Mouse (Mus musculus): ENCODE results near the gene Meis1. TPM values are rescaled to one million over a fixed set of nuclear protein-coding genes. Genes with fewer than 3 reads are reported as not detected.

Gene Meis1
- polyA plus RNA-seq, 1 experiment from 2014 or later = 2.8 TPM

- Histone ChIP-seq H3K4me3 (ENCODE audit: inconsistent target) (no peak overlapping the region), H3K27ac (no peak overlapping the region), H3K79me2 (ENCODE audit: inconsistent target) (no peaks in the 10 kb centered on the region), H3K36me3 (ENCODE audit: inconsistent target) (no peaks in the 10 kb centered on the region)
- 85% methylated on average over 5 of the region's 5 CpGs for WGBS (ENCODE audit: missing documents)
Observed at GRCm38 (mm10) chr11:18880806-18881205, 138.0 kb downstream of the Meis1 start.

DNA sequence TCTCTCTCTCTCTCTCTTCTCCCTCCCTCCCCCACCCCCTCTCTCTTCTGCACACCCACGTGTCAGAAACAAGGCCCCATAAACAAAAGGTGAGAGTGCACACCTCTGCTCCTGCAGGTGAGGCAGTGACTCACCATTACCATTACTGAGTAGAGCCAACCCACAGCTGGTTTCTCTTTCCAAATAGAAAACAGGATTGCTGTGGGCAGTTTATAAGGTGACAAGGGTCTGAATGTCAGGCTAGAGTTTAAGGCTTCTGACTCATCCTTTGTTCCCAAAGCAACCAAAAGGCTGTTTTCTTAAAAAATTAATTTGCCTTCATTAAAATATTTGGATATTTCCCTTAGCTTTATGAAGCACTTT lies 139.3 kb downstream of the Meis1 start:
- no peak overlapping the region for H3K4me3 ChIP-seq (ENCODE audit: inconsistent target)
- no CpG with 5 or more reads among the region's 1 CpGs for WGBS (ENCODE audit: missing documents)
- H3K79me2 ChIP-seq (ENCODE audit: inconsistent target) = no peaks in the 10 kb centered on the region
- H3K27ac ChIP-seq = no peak overlapping the region
- no peaks in the 10 kb centered on the region for H3K36me3 ChIP-seq (ENCODE audit: inconsistent target)

DNA sequence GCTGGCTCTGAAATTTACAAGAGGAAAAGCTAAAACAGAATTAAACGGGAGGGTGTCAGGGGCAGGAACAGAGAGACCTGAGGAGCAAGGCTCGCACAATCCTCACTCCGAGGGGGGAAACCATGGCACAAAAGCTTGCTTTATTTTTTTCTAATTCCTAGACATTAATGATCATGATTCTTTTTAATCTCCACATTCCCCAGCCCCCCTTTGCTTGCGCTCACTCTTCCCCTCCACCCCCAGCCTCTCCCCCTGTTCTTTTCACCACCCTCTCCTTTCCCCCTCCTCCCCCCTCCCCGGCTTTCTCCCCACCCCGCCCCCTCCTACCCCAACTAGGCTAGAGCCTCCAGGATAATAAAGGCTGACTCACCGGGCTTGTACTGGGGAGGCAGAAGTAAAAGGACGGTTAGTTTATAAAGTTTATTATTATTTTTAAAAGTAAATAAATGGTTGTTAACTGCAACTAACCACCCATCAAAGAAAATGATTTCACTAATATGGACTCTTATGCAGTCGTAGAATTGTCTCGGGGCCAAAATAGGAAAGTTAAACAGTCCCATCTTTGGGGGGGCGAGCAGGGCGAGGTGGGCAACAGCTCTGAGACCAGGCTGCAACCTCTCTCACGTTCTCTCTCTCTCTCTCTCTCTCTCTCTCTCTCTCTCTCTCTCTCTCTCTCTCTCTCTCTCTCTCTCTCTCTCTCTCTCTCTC lies 139.9 kb downstream of the Meis1 start:
- H3K27ac ChIP-seq = no peak overlapping the region
- H3K4me3 ChIP-seq (ENCODE audit: inconsistent target) = no peak overlapping the region
- H3K79me2 ChIP-seq (ENCODE audit: inconsistent target) = no peaks in the 10 kb centered on the region
- H3K36me3 ChIP-seq (ENCODE audit: inconsistent target) = no peaks in the 10 kb centered on the region
- WGBS (ENCODE audit: missing documents) = 13% methylated on average over 7 of the region's 13 CpGs

- Histone ChIP-seq H3K36me3 (ENCODE audit: inconsistent target) (no peaks in the 10 kb centered on the region), H3K4me3 (ENCODE audit: inconsistent target) (peak overlapping the region; percentile 20; the same call in 1 of the 2 replicates), H3K27ac (no peak overlapping the region), H3K79me2 (ENCODE audit: inconsistent target) (no peaks in the 10 kb centered on the region)
- WGBS (ENCODE audit: missing documents) = under 1% methylated on average over 18 of the region's 18 CpGs
Observed at GRCm38 (mm10) chr11:18878016-18878415, 140.8 kb downstream of the Meis1 start.

- WGBS (ENCODE audit: missing documents) = 1% methylated on average over 22 of the region's 27 CpGs
- Histone ChIP-seq H3K79me2 (ENCODE audit: inconsistent target) (no peaks in the 10 kb centered on the region), H3K4me3 (ENCODE audit: inconsistent target) (peak overlapping the region; percentile 20; the same call in 1 of the 2 replicates), H3K27ac (no peak overlapping the region), H3K36me3 (ENCODE audit: inconsistent target) (no peaks in the 10 kb centered on the region)
Observed at GRCm38 (mm10) chr11:18877626-18878011, 141.2 kb downstream of the Meis1 start.

GRCm38 (mm10) chr11:18876886-18877625 lies 141.7 kb downstream of the Meis1 start:
- Histone ChIP-seq H3K27ac (no peak overlapping the region), H3K79me2 (ENCODE audit: inconsistent target) (no peaks in the 10 kb centered on the region), H3K4me3 (ENCODE audit: inconsistent target) (peak overlapping the region; percentile 20; the same call in 1 of the 2 replicates), H3K36me3 (ENCODE audit: inconsistent target) (no peaks in the 10 kb centered on the region)
- WGBS (ENCODE audit: missing documents) = 2% methylated on average over 31 of the region's 40 CpGs

GRCm38 (mm10) chr11:18875911-18876885 lies 142.6 kb downstream of the Meis1 start:
- Histone ChIP-seq H3K79me2 (ENCODE audit: inconsistent target) (no peaks in the 10 kb centered on the region), H3K4me3 (ENCODE audit: inconsistent target) (no peak overlapping the region), H3K27ac (no peak overlapping the region), H3K36me3 (ENCODE audit: inconsistent target) (no peaks in the 10 kb centered on the region)
- 10% methylated on average over 27 of the region's 27 CpGs for WGBS (ENCODE audit: missing documents)

DNA sequence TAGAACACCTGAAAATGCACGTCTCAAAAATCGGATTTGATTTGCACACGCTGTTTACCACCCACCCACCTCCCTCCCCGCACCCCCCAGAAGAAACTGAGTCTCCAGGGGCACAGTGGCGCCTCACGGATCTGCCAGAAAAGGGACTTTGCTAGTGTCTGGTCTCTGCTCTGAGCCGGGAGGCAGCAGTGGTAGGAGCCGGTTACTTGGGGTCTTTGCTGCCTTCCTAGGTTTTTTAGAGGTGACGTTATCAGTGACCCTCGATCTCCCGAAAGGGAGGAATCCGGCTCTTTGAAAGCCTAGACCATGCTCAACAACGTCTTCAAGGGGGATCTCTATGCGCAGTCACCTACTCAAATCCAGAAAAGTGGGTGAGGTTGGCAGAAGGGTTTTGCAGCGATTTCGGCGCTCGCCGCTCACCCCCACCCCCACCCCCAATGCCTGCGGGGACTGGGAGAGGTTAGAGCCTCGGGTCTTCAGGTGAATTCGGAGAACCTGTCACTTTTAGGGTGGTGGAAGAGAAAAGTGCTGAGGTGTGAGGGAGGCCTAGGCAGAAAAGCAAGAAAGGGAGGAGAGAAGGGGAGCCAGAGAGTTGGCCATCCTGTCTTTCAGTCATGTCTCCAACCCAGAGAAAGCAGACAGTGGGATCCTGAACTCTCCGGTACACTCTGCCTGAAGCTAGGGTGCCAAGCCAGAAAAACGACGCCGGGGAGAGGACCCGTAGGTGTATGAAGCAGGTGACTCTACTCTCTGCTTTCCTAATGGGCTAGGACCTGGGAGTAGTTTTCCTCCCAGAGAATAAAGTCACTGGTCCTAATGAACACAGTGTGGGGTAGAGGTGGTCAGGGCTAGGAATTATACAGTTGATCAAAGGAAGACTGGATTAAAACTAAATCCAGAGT lies 143.5 kb downstream of the Meis1 start:
- 4% methylated on average over 27 of the region's 27 CpGs for WGBS (ENCODE audit: missing documents)
- Histone ChIP-seq H3K4me3 (ENCODE audit: inconsistent target) (no peak overlapping the region), H3K79me2 (ENCODE audit: inconsistent target) (no peaks in the 10 kb centered on the region), H3K36me3 (ENCODE audit: inconsistent target) (no peaks in the 10 kb centered on the region), H3K27ac (no peak overlapping the region)

DNA sequence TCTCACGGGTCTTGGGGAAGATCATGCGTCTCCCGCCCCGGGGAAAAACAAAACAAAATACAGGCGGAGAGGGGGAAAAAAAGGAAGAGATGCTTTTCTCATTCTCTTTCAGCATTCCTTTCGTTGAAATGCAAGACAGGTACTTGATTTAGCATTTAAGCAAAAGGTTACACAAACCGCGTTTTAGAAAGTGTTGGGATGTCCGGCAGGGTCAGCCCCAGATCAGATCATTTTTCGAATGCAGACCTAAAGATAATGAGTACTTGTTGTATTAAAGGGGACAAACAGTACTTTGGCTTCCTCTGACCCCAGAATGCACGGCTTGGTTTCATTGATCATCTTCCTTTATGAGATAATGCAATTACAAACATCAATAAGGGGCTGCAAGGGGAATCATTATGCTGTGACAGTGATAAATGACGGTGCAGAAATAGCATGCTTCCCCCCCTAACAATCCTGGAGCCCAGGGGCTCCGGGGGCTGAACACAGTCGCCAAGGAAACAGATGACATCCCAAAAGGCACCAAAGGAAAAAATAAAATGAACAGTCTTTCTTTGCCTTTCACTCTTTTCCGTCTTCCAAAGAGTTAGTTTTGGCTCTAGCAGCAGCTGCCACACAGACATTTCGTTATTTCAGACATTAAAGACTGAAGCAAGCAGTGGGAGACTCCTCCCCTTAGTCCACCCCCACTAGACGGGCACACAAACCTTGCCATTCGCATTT lies 144.3 kb downstream of the Meis1 start:
- no peaks in the 10 kb centered on the region for H3K36me3 ChIP-seq (ENCODE audit: inconsistent target)
- no peak overlapping the region for H3K4me3 ChIP-seq (ENCODE audit: inconsistent target)
- WGBS (ENCODE audit: missing documents) = 2% methylated on average over 18 of the region's 18 CpGs
- no peak overlapping the region for H3K27ac ChIP-seq
- no peaks in the 10 kb centered on the region for H3K79me2 ChIP-seq (ENCODE audit: inconsistent target)

DNA sequence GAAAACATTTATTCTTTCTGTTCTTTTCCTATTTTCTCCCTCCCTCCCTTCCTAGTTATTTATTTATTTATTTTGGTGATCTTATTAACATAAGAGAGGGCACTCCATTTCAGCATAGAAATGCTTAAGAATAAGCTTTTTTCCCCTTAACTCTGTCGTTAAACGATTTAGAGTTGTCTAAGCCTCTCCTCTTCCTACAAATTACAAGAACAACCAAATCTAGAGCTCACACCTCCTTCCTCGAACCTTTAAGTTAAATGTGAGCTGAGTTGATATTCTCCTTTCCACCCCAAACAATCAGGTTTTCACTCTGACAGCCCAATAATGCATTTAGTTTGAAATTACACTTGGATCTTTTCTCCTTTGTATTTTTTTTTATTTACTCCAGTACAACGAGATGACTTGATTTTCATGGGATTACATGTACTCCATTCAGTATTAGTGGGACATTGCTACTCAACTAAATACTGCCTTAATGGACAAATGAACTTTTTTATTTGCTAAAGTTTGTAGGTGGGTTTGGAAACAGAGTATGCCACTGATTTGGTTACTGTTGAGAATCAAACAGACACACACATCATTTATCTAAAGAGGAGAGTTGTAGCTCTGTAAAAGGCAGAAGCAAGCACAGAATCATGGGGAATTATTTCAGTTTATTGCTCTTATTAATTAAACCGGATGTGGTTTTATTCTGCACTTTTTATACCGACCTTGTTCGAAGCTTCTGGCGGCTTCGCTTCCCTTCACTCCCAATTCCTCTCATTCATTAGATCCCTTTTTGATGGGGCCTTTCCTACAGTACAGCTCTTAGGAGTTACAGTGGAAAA lies 145.1 kb downstream of the Meis1 start:
- Histone ChIP-seq H3K4me3 (ENCODE audit: inconsistent target) (no peak overlapping the region), H3K36me3 (ENCODE audit: inconsistent target) (no peaks in the 10 kb centered on the region), H3K27ac (no peak overlapping the region), H3K79me2 (ENCODE audit: inconsistent target) (no peaks in the 10 kb centered on the region)
- 4% methylated on average over 9 of the region's 9 CpGs for WGBS (ENCODE audit: missing documents)

- WGBS (ENCODE audit: missing documents) = 33% methylated on average over 3 of the region's 3 CpGs
- H3K27ac ChIP-seq = no peak overlapping the region
- H3K36me3 ChIP-seq (ENCODE audit: inconsistent target) = no peaks in the 10 kb centered on the region
- no peak overlapping the region for H3K4me3 ChIP-seq (ENCODE audit: inconsistent target)
- no peaks in the 10 kb centered on the region for H3K79me2 ChIP-seq (ENCODE audit: inconsistent target)
Observed at GRCm38 (mm10) chr11:18872793-18873192, 146.0 kb downstream of the Meis1 start.

GRCm38 (mm10) chr11:18872118-18872751 lies 146.6 kb downstream of the Meis1 start:
- Histone ChIP-seq H3K79me2 (ENCODE audit: inconsistent target) (no peaks in the 10 kb centered on the region), H3K36me3 (ENCODE audit: inconsistent target) (no peaks in the 10 kb centered on the region), H3K4me3 (ENCODE audit: inconsistent target) (no peak overlapping the region), H3K27ac (no peak overlapping the region)
- WGBS (ENCODE audit: missing documents) = 4% methylated on average over 11 of the region's 12 CpGs

All from macrophage (primary cell).